Comparison of ENCODE assay signal across 1 mouse cellular context in the genomic region with DNA sequence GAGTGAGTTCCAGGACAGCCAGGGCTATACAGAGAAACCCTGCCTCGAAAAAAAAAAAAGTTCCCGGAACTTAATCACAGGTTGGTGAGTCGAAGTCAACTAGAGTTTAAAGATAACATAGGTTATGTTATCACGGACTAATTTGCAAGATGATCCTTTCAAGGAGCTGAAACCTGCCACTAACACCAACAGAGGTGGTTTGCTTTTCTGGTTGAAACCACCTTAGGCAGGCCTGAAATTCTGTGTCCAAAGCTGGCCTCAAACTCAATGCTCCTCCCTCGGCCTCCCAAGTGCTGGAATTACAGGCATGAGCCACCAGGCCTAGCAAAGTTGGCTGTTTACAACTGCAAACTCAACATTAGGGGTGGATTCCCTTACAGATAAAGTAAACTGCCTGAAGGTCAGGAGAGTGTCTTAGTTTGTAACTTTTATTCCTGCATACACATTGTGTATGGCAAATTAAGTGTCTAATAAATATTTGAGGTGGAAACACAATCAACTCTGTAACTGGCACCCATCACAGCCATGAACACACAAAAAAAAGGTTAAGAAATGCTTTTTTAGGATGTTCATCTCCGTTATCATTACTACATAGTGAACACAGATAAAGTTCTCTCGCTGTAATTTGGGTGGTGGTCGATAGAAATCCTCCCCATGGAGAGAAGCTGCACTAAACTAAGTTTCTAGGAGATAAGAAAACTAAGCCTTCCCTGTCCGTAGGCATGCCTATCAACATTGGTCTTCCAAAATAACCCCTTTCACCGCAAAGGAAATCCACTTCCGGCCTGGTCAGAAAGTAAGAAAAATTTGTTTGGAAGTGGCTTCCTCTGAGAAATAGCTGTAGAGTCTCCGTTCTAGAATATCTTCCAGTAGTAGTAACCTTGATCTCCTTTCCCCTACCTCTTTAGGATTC.
A peak's percentile ranks its signal among the peaks of the same experiment; 100 is the strongest.
TF ChIP-seq lines count a peak whose summit lies in the region.

No protein-coding gene starts in this region.

TF ChIP-seq in MEL, 35 proteins besides CTCF, POLR2A, EP300 and RAD21:
- TF ChIP-seq TAL1 (IDR thresholded peaks at IDR 0.05; ENCODE audit: low read length) (no peak; the same call in 1 of the 2 replicates), ETS1 (IDR thresholded peaks at IDR 0.05; ENCODE audit: low read depth, low read length) (peak; percentile 58; the same call in 1 of the 2 replicates), CHD2 (IDR thresholded peaks at IDR 0.05; ENCODE audit: low read length) (no peak), TCF12 (IDR thresholded peaks at IDR 0.05; ENCODE audit: low read depth, low read length) (no peak; the same call in 1 of the 2 replicates), MEF2A (IDR thresholded peaks at IDR 0.05; ENCODE audit: extremely low read depth, insufficient replicate concordance, low read depth, low read length, poor library complexity, severe bottlenecking) (peak; percentile 52; the same call in 1 of the 2 replicates), HCFC1 (IDR thresholded peaks at IDR 0.05; ENCODE audit: low read depth, low read length) (no peak), POLR2AphosphoS2 (IDR thresholded peaks at IDR 0.05; ENCODE audit: low read length) (peak; percentile 17), GATA1 (IDR thresholded peaks at IDR 0.05; ENCODE audit: low read depth, low read length) (peak; percentile 3), NRF1 (IDR thresholded peaks at IDR 0.05; ENCODE audit: insufficient read depth, low read depth, low read length, poor library complexity, severe bottlenecking) (no peak), RCOR1 (IDR thresholded peaks at IDR 0.05; ENCODE audit: low read depth, low read length) (peak; percentile 53; the same call in 1 of the 2 replicates), MYB (IDR thresholded peaks at IDR 0.05; ENCODE audit: low read depth, low read length) (no peak), MAFK (IDR thresholded peaks at IDR 0.05; ENCODE audit: borderline replicate concordance, low read depth, low read length) (no peak), E2F4 (IDR thresholded peaks at IDR 0.05; ENCODE audit: borderline replicate concordance, low read depth, low read length) (no peak), ZNF384 (IDR thresholded peaks at IDR 0.05; ENCODE audit: low read depth, low read length) (peak; percentile 84), MAZ (IDR thresholded peaks at IDR 0.05; ENCODE audit: low read depth, low read length) (no peak), MYC (IDR thresholded peaks at IDR 0.05; ENCODE audit: low read depth, low read length) (no peak), ELF1 (IDR thresholded peaks at IDR 0.05; ENCODE audit: low read depth, low read length) (no peak), USF2 (IDR thresholded peaks at IDR 0.05; ENCODE audit: borderline replicate concordance in 1 of 2, insufficient read depth in 1 of 2, low read depth in 1 of 2, low read length in 2 of 2) (no peak), MXI1 (IDR thresholded peaks at IDR 0.05; ENCODE audit: low read depth, low read length) (no peak), BHLHE40 (IDR thresholded peaks at IDR 0.05; ENCODE audit: borderline replicate concordance, low read depth, low read length) (no peak), ZMIZ1 (IDR thresholded peaks at IDR 0.05; ENCODE audit: low read depth, low read length) (peak; percentile 61), CHD1 (IDR thresholded peaks at IDR 0.05; ENCODE audit: low read depth, low read length) (peak; percentile 70; the same call in 1 of the 2 replicates)
